Mouse (Mus musculus) lung, postnatal 4 days (tissue): Measurements from ENCODE around the gene 4930438A08Rik.

ENCODE experiments used
- DNase-seq, 2 experiments: peaks; one replicate each; pipeline ENCODE4 v3.0.0; 2021

Gene 4930438A08Rik

GRCm38 (mm10) chr11:58282518-58282917, 7.9 kb downstream of the 4930438A08Rik start:
- no peak for DNase-seq

- DNase-seq: no peak
Observed at GRCm38 (mm10) chr11:58289992-58290682, 15.5 kb downstream of the 4930438A08Rik start.

- no peak for DNase-seq
Observed at GRCm38 (mm10) chr11:58290812-58291211, 16.2 kb downstream of the 4930438A08Rik start.

- DNase-seq: no peak
Observed at GRCm38 (mm10) chr11:58292791-58293190, 18.2 kb downstream of the 4930438A08Rik start.

- DNase-seq: peak in 1 of 2 experiments; percentile 8
Observed at GRCm38 (mm10) chr11:58297396-58297795, 22.8 kb downstream of the 4930438A08Rik start.

GRCm38 (mm10) chr11:58301057-58301456, 26.5 kb downstream of the 4930438A08Rik start:
- peak; percentile 60 to 82 for DNase-seq

GRCm38 (mm10) chr11:58301837-58302754, 27.5 kb downstream of the 4930438A08Rik start:
- DNase-seq: peak; percentile 94 to 96

GRCm38 (mm10) chr11:58302774-58303445, 28.3 kb downstream of the 4930438A08Rik start:
- no peak for DNase-seq

GRCm38 (mm10) chr11:58303594-58303993, 29.0 kb downstream of the 4930438A08Rik start:
- peak in 1 of 2 experiments; percentile 6 for DNase-seq

- peak in 1 of 2 experiments; percentile 18 for DNase-seq
Observed at GRCm38 (mm10) chr11:58305299-58305698, 30.7 kb downstream of the 4930438A08Rik start.

GRCm38 (mm10) chr11:58306860-58307308, 32.3 kb downstream of the 4930438A08Rik start, which contains the start of gene Zfp692:
Zfp692 (plus strand) TSS chr11:58307069.
- DNase-seq: peak; percentile 95 to 97

GRCm38 (mm10) chr11:58307411-58308080, 32.9 kb downstream of the 4930438A08Rik start:
- peak; percentile 69 to 79 for DNase-seq

- peak in 1 of 2 experiments; percentile 18 for DNase-seq
Observed at GRCm38 (mm10) chr11:58308661-58309060, 34.1 kb downstream of the 4930438A08Rik start.

GRCm38 (mm10) chr11:58314069-58314468, 39.5 kb downstream of the 4930438A08Rik start:
- no peak for DNase-seq

- DNase-seq: no peak
Observed at GRCm38 (mm10) chr11:58315536-58316168, 41.1 kb downstream of the 4930438A08Rik start.

GRCm38 (mm10) chr11:58316344-58316743, 41.7 kb downstream of the 4930438A08Rik start:
- DNase-seq: no peak

- DNase-seq: no peak
Observed at GRCm38 (mm10) chr11:58316768-58317390, 42.3 kb downstream of the 4930438A08Rik start.

- DNase-seq: peak; percentile 98
Observed at GRCm38 (mm10) chr11:58322824-58323569, 48.4 kb downstream of the 4930438A08Rik start.

- no peak for DNase-seq
Observed at GRCm38 (mm10) chr11:58323570-58324340, 49.2 kb downstream of the 4930438A08Rik start.
